Mouse (Mus musculus): ENCODE measurements around the gene Bcl2. TPM values are rescaled to one million over a fixed set of nuclear protein-coding genes. Genes with fewer than 3 reads are reported as not detected.

The Bcl2 gene
- total and polyA plus RNA-seq, 3 experiments, result 30.9 to 87.0 (median 38.8) TPM

DNA sequence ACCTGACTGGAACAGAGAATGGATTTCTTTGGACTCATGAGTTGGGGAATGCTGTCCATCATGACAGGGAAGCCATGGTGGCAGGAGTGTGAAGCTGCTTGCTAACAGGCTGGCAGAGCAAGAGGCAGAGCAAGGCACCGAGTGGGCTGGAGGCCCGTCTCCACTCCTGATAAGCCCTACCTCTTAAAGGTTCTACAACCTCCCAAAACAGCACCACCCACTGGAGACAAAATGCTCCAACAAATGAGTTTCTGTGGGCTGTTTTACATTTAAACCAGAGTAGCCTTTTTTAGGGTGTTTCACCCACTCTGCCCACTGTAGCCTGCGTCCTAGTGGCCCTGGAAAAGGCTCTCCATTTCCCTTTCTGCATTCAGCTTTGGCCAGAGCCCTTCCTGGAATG, 163.5 kb downstream of the Bcl2 start (continued):
- TF ChIP-seq POLR2AphosphoS5 (IDR thresholded peaks at IDR 0.05; ENCODE audit: borderline replicate concordance, low read depth, low read length), result no peak

DNA sequence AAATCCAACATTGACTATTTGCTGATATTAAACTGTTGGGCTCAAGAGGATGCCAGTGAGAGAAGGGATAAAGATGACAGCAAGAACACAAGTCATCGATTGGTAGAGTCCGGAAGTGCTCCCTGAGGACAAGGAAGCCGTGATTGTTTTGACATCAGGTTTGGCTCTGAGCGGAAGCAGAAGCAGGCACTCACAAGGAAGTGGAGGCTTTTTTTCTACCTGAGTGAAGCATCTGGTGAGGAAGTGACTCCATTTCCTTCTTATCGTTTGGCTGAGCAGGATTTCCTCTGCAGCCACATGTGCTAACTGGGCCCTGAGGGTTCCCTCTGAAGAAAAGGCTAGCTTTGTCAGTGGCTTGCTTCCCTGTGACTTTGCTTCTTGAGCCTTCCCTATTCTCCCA, 165.0 kb downstream of the Bcl2 start:
- H3K79me2 ChIP-seq (ENCODE audit: control insufficient read depth, insufficient read depth, low read length, poor library complexity), result no peaks in the 10 kb centered on the region
- no peak for TF ChIP-seq BHLHE40 (IDR thresholded peaks at IDR 0.05; ENCODE audit: borderline replicate concordance, low read depth, low read length)
- TF ChIP-seq NRF1 (IDR thresholded peaks at IDR 0.05; ENCODE audit: insufficient read depth, low read depth, low read length, poor library complexity, severe bottlenecking), result no peak
- no peak for TF ChIP-seq USF1 (IDR thresholded peaks at IDR 0.05; ENCODE audit: low read depth, low read length)
- TF ChIP-seq USF2 (IDR thresholded peaks at IDR 0.05; ENCODE audit: borderline replicate concordance in 1 of 2, insufficient read depth in 1 of 2, low read depth in 1 of 2, low read length in 2 of 2), result no peak
- TF ChIP-seq MAFK (IDR thresholded peaks at IDR 0.05; ENCODE audit: borderline replicate concordance, low read depth, low read length), result no peak
- TF ChIP-seq EP300 (IDR thresholded peaks at IDR 0.05; ENCODE audit: low read depth in 1 of 2, low read length in 2 of 2), result no peak
- no peak for TF ChIP-seq CHD1 (IDR thresholded peaks at IDR 0.05; ENCODE audit: low read depth, low read length)
- no peak for TF ChIP-seq GATA1 (IDR thresholded peaks at IDR 0.05; ENCODE audit: low read depth, low read length)
- no peak for TF ChIP-seq UBTF (IDR thresholded peaks at IDR 0.05; ENCODE audit: borderline replicate concordance, insufficient read depth, low read depth, low read length)
- no peaks in the 10 kb centered on the region for H3K9me3 ChIP-seq (replicated peaks; ENCODE audit: insufficient read depth, low read length)
- H3K27me3 ChIP-seq (ENCODE audit: control insufficient read depth in 1 of 2, insufficient read depth in 2 of 2, low read length in 2 of 2), result no peaks in the 10 kb centered on the region
- H3K36me3 ChIP-seq (ENCODE audit: control insufficient read depth in 1 of 2, insufficient read depth in 2 of 2, low read length in 2 of 2), result no peaks in the 10 kb centered on the region
- H3K27ac ChIP-seq (ENCODE audit: control insufficient read depth, low read depth, low read length), result no peak overlapping the region
- no peaks in the 10 kb centered on the region for H3K4me1 ChIP-seq (ENCODE audit: control insufficient read depth in 1 of 2, insufficient read depth in 2 of 2, low read length in 2 of 2)
- no peak overlapping the region for H3K4me3 ChIP-seq (ENCODE audit: control insufficient read depth in 1 of 2, insufficient read depth in 1 of 2, low read depth in 2 of 2, low read length in 2 of 2)
- DNase-seq (ENCODE audit: low read depth, low spot score), result no peak
- no peak overlapping the region for H3K9ac ChIP-seq (ENCODE audit: control insufficient read depth, low read depth, low read length, poor library complexity, severe bottlenecking)

DNA sequence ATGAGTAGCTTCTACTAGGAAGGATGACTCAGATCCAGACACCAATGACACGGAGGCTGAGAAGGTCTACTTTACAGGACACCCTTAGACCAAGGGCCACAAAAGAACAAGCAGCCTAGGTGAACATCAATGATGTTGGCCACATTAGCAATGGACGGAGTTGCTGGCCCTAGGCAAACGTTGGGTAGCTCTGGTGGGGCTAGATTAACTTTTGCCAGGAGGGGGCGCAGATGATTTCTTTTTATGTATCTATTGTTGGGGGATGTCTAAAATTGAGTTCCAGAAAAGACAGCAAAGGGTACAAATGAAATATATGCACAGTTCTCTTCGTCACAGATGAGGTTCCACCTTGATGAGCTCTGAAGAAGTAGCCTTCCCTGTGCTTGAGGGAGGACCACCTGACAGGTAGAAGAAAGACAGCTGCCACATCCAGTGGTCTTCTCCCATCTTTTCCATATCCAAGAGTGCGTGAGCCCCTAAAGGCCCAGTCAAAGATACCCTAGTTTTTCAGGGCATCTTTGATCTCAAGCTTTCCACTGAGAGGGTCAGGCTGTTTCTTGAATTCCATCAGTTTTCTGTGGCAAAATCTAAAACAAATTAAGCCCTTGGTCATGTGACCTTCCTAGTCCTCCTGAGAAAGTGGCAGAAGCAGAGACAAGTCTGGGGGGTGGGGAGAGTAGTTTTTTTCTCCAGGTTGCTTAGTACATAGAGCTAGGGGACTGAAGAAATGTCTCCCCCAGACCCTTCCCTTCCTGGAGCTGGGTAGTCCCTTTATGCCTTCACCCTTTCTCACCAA, 169.1 kb downstream of the Bcl2 start:
- no peak overlapping the region for H3K4me3 ChIP-seq (ENCODE audit: control insufficient read depth in 1 of 2, insufficient read depth in 1 of 2, low read depth in 2 of 2, low read length in 2 of 2)
- no peak overlapping the region for H3K27ac ChIP-seq (ENCODE audit: control insufficient read depth, low read depth, low read length)
- no peaks in the 10 kb centered on the region for H3K4me1 ChIP-seq (ENCODE audit: control insufficient read depth in 1 of 2, insufficient read depth in 2 of 2, low read length in 2 of 2)
- no peaks in the 10 kb centered on the region for H3K9me3 ChIP-seq (replicated peaks; ENCODE audit: insufficient read depth, low read length)
- no peaks in the 10 kb centered on the region for H3K36me3 ChIP-seq (ENCODE audit: control insufficient read depth in 1 of 2, insufficient read depth in 2 of 2, low read length in 2 of 2)
- H3K27me3 ChIP-seq (ENCODE audit: control insufficient read depth in 1 of 2, insufficient read depth in 2 of 2, low read length in 2 of 2), result no peaks in the 10 kb centered on the region
- TF ChIP-seq TCF12 (IDR thresholded peaks at IDR 0.05; ENCODE audit: low read depth, low read length) (no peak), TBP (IDR thresholded peaks at IDR 0.05; ENCODE audit: low read depth, low read length) (no peak), HCFC1 (IDR thresholded peaks at IDR 0.05; ENCODE audit: low read depth, low read length) (no peak), MAFK (IDR thresholded peaks at IDR 0.05; ENCODE audit: borderline replicate concordance, low read depth, low read length) (no peak), POLR2A (IDR thresholded peaks at IDR 0.05; ENCODE audit: control insufficient read depth in 1 of 2, insufficient read depth in 1 of 2, low read depth in 1 of 2, low read length in 2 of 2, poor library complexity in 1 of 2) (no peak), UBTF (IDR thresholded peaks at IDR 0.05; ENCODE audit: borderline replicate concordance, insufficient read depth, low read depth, low read length) (no peak), GABPA (IDR thresholded peaks at IDR 0.05; ENCODE audit: low read depth, low read length) (no peak), USF1 (IDR thresholded peaks at IDR 0.05; ENCODE audit: low read depth, low read length) (peak; percentile 73), USF2 (IDR thresholded peaks at IDR 0.05; ENCODE audit: borderline replicate concordance in 1 of 2, insufficient read depth in 1 of 2, low read depth in 1 of 2, low read length in 2 of 2) (peak in 1 of 2 experiments; percentile 54; a peak in 1 of 4 replicates), MXI1 (IDR thresholded peaks at IDR 0.05; ENCODE audit: low read depth, low read length) (no peak), RAD21 (IDR thresholded peaks at IDR 0.05; ENCODE audit: low read depth, low read length) (peak; percentile 78), CHD1 (IDR thresholded peaks at IDR 0.05; ENCODE audit: low read depth, low read length) (no peak), MAX (IDR thresholded peaks at IDR 0.05; ENCODE audit: low read length) (no peak), MYC (IDR thresholded peaks at IDR 0.05; ENCODE audit: low read depth, low read length) (no peak), CTCF (IDR thresholded peaks at IDR 0.05 in 2 of 3, conservative IDR thresholded peaks at IDR 0.05 in 1 of 3; ENCODE audit: control insufficient read depth in 1 of 3, insufficient read depth in 1 of 3, low read depth in 2 of 3, low read length in 3 of 3, poor library complexity in 1 of 3, severe bottlenecking in 1 of 3) (peak; percentile 65 to 81 (median 68)), CHD2 (IDR thresholded peaks at IDR 0.05; ENCODE audit: low read length) (no peak), NELFE (IDR thresholded peaks at IDR 0.05; ENCODE audit: low read depth, low read length) (0 out of 2 replicates have a peak, but pooled peaks have one; percentile 24), TAL1 (IDR thresholded peaks at IDR 0.05; ENCODE audit: low read length) (no peak), ZC3H11A (IDR thresholded peaks at IDR 0.05; ENCODE audit: low read depth, low read length) (peak; percentile 84), GATA1 (IDR thresholded peaks at IDR 0.05; ENCODE audit: low read depth, low read length) (no peak), MEF2A (IDR thresholded peaks at IDR 0.05; ENCODE audit: extremely low read depth, insufficient replicate concordance, low read depth, low read length, poor library complexity, severe bottlenecking) (no peak), SMC3 (IDR thresholded peaks at IDR 0.05; ENCODE audit: low read depth, low read length) (peak; percentile 97)
- no peaks in the 10 kb centered on the region for H3K79me2 ChIP-seq (ENCODE audit: control insufficient read depth, insufficient read depth, low read length, poor library complexity)
- DNase-seq (ENCODE audit: low read depth, low spot score), result peak; percentile 65
- H3K9ac ChIP-seq (ENCODE audit: control insufficient read depth, low read depth, low read length, poor library complexity, severe bottlenecking), result no peak overlapping the region
